Mouse (Mus musculus) lung, postnatal 4 days (tissue): ENCODE measurements around the gene Trmt13.
A peak's percentile ranks its signal among the peaks of the same experiment; 100 is the strongest.

ENCODE experiments used
- DNase-seq, 2 experiments: peaks; one replicate each; pipeline ENCODE4 v3.0.0; 2021

Gene Trmt13

GRCm38 (mm10) chr3:116632971-116633370 is 18.6 kb upstream of the Trmt13 start:
- DNase-seq = no peak

GRCm38 (mm10) chr3:116631459-116631858 is 17.1 kb upstream of the Trmt13 start:
- no peak for DNase-seq

- no peak for DNase-seq
Measured at GRCm38 (mm10) chr3:116622641-116623040, 8.3 kb upstream of the Trmt13 start.

- DNase-seq = no peak
Measured at GRCm38 (mm10) chr3:116620636-116621370, 6.4 kb upstream of the Trmt13 start.

- DNase-seq = no peak
Measured at GRCm38 (mm10) chr3:116618855-116619254, 4.5 kb upstream of the Trmt13 start.

GRCm38 (mm10) chr3:116615318-116616068 is 1.1 kb upstream of the Trmt13 start:
- DNase-seq = no peak

GRCm38 (mm10) chr3:116604570-116604969 is 9.8 kb downstream of the Trmt13 start:
- no peak for DNase-seq

- DNase-seq = no peak
Measured at GRCm38 (mm10) chr3:116601781-116602180, 12.6 kb downstream of the Trmt13 start.

- no peak for DNase-seq
Measured at GRCm38 (mm10) chr3:116601005-116601404, 13.4 kb downstream of the Trmt13 start.

GRCm38 (mm10) chr3:116599705-116600104 is 14.7 kb downstream of the Trmt13 start:
- no peak for DNase-seq

- no peak for DNase-seq
Measured at GRCm38 (mm10) chr3:116595603-116595991, 18.8 kb downstream of the Trmt13 start.

- peak; percentile 97 to 99 for DNase-seq
Measured at GRCm38 (mm10) chr3:116594728-116595602, 19.4 kb downstream of the Trmt13 start, which contains the start of gene Sass6. Gene Sass6, plus strand, starts transcription at chr3:116594982.

GRCm38 (mm10) chr3:116594076-116594727 is 20.2 kb downstream of the Trmt13 start:
- DNase-seq = no peak

- DNase-seq = no peak
Measured at GRCm38 (mm10) chr3:116582201-116582600, 32.2 kb downstream of the Trmt13 start.

- DNase-seq = no peak
Measured at GRCm38 (mm10) chr3:116577286-116577685, 37.1 kb downstream of the Trmt13 start.

- DNase-seq = no peak
Measured at GRCm38 (mm10) chr3:116570628-116571027, 43.8 kb downstream of the Trmt13 start.

- DNase-seq = no peak
Measured at GRCm38 (mm10) chr3:116563095-116563492, 51.3 kb downstream of the Trmt13 start.

GRCm38 (mm10) chr3:116562408-116563094 is 51.8 kb downstream of the Trmt13 start, which contains the start of gene Lrrc39:
Gene Lrrc39, plus strand, starts transcription at chr3:116562973.
- no peak for DNase-seq

GRCm38 (mm10) chr3:116561315-116561714 is 53.1 kb downstream of the Trmt13 start:
- peak in 1 of 2 experiments; percentile 30 for DNase-seq

- DNase-seq = no peak
Measured at GRCm38 (mm10) chr3:116551362-116551761, 63.0 kb downstream of the Trmt13 start.

- no peak for DNase-seq
Measured at GRCm38 (mm10) chr3:116547430-116547829, 67.0 kb downstream of the Trmt13 start.

- no peak for DNase-seq
Measured at GRCm38 (mm10) chr3:116542532-116542931, 71.9 kb downstream of the Trmt13 start.
